Mouse (Mus musculus) bone marrow, adult 2 months (tissue): Measurements from ENCODE around the gene Aaed1. TPM values are rescaled to one million over a fixed set of nuclear protein-coding genes. Genes with fewer than 3 reads are reported as not detected.

Source experiments
- H3K27ac ChIP-seq: fragments of 200-500 bp; 2 replicates; pipeline ENCODE4 v1.5.1; 2012; ENCODE audit warnings: low read depth, mild to moderate bottlenecking, control low read depth, inconsistent platforms, low read length; ENCODE audit not compliant: control insufficient read depth, poor library complexity, insufficient read depth
- H3K4me1 ChIP-seq: fragments of 200-500 bp; 2 replicates; pipeline ENCODE4 v1.6.1; 2011; ENCODE audit warnings: low read length; ENCODE audit not compliant: control insufficient read depth, insufficient read depth
- H3K4me3 ChIP-seq: fragments of 200-500 bp; replicated peaks from 2 replicates; pipeline ENCODE3; 2011; ENCODE audit warnings: mild to moderate bottlenecking, low read depth, low read length, control low read depth; ENCODE audit not compliant: control insufficient read depth
- CTCF ChIP-seq: fragments of 200-500 bp; IDR thresholded peaks from 2 replicates; pipeline ENCODE4 v1.5.1; 2011; ENCODE audit warnings: low read length, control low read depth; ENCODE audit not compliant: control insufficient read depth, insufficient read depth
- POLR2A ChIP-seq: fragments of 200-500 bp; IDR thresholded peaks from 2 replicates; pipeline ENCODE4 v1.6.1; 2011; ENCODE audit warnings: low read depth, mild to moderate bottlenecking, control low read depth, low read length, borderline replicate concordance; ENCODE audit not compliant: control insufficient read depth
- WGBS: fragments of 180-500 bp; shearing (Covaris S2); methylation state at CpG from one replicate; pipeline ENCODE4 v1.1.7; 2018; 5-methylcytosine and 5-hydroxymethylcytosine counted together
- polyA plus RNA-seq: library from polyadenylated mRNA; stranded (reverse); fragments of >200 nt; gene quantifications from 2 replicates; pipeline ENCODE4 v1.2.4, GENCODE M21; 2011; ENCODE audit warnings: low replicate concordance; ENCODE audit not compliant: missing spikeins, insufficient read depth, insufficient read length

The Aaed1 gene
- polyA plus RNA-seq: 6.7 and 11.1 TPM in 2 replicates

DNA sequence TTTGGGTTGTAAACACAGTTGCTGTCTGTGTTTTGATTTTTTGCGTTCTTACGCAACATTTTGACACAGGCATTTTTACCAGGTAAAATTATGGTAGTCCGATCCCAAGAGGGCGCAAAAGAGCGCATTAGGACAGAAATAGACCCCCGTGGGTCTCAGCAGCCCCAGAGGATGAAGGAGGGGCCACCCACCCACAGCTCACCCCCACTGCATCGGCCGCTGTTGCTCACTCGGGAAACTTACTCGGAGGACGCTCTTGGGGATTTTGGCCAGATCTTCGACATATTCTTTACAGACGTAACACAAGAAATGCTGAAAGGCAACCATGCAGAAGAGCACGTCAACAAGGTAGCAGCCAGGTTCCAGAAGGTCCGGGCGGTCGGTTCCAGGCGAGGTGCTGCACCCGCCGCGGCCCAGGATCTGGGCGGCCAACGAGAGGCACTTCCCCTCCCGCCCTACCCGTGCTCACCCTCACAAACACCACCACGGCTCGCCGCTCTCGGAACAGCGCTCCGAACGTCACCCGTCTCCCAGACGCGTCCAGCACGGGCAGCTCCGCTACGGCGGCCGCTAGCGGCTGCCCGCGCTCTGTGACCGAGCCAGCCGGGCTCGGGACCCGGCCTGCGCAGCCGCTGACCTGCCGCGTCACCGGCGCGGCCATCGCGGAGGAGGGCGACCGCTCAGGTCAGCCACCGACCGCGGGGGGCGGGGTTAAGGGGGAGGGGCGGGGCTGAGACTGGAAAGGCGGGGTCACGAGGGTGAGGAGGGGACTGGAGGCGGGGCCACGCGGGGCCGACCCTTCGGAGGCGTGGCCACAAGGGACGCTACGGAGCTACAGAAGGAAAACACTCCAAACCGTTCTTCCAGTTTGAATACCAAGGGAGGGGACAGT lies at the start of gene Aaed1:
Gene Aaed1, minus strand, starts transcription at position 687 of the 892 bp plus-strand sequence.
- Histone ChIP-seq H3K27ac (peak within 1 kb of the TSS; percentile 91), H3K4me1 (peaks cover 3% of the 10 kb centered on the region), H3K4me3 (peak within 1 kb of the TSS; percentile 88)
- TF ChIP-seq POLR2A (peak; percentile 86; the same call in 1 of the 2 replicates), CTCF (peak; percentile 26; the same call in 1 of the 2 replicates)
- WGBS: under 1% methylated on average over 74 of the region's 74 CpGs

DNA sequence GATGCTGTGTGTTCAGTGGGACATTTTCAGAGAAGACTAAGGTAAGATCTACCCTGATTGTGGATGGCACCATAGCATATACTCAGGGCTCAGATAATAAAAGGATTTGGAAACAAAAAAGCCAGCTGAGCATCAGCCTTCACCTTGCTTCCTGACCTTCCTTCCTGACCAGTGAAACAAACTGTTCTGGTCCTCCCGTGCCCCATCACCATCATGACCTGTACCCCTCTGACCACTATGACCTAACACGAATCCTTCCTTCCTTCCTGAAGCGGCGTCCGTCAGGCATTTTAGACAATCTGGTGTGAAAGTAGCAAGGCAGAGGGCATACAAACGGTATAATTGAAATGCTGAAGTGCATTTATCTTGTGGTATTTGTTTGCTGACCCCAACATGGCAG lies 49.6 kb upstream of the Aaed1 start:
- TF ChIP-seq POLR2A (no peak), CTCF (no peak)
- no peak overlapping the region for H3K4me3 ChIP-seq
- WGBS: 78% methylated on average over 6 of the region's 6 CpGs

DNA sequence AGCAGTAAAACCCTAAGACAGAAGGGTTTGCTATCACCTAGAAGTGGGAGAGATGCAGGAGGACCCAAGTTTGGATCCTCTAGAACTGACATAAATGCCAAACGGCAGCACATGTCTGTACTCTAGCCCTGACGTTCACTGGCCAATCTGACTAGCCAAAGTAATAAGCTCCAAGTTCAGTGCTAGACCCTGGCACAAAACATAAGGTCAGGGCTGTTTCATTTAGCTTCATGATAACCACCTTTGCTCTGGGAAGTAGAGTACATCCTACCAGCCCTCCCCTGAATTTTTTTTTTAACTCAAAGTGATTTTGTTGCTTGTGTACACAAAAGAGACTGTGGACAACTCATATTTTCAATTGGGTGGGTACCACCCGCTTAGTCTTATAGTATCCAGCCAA lies 48.5 kb upstream of the Aaed1 start:
- 82% methylated on average over 3 of the region's 3 CpGs for WGBS
- Histone ChIP-seq H3K27ac (no peak overlapping the region), H3K4me3 (no peak overlapping the region), H3K4me1 (no peaks in the 10 kb centered on the region)
- TF ChIP-seq POLR2A (no peak), CTCF (no peak)

More for the DNA sequence above, 49.6 kb upstream of the Aaed1 start:
- Histone ChIP-seq H3K4me1 (no peaks in the 10 kb centered on the region), H3K27ac (no peak overlapping the region)

DNA sequence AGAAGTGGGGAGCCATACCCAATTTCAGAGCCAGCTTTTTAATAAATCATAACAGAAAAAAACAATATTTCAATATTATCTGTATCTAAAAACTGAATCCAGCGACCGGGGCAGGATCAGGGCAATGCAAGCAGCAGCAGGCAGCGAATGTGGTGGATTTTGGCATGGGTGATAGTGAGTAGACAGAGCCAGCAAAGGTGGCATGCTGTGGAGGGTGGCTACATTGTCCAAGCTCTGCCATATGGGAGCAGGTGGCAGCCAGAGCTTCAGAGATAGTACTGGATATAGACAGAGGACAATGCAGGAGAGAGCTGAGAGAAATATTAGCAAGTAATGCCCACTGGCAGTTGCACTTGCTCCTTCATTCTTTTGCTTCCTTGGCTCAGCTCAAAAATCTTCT lies 47.2 kb upstream of the Aaed1 start:
- 80% methylated on average over 3 of the region's 3 CpGs for WGBS
- TF ChIP-seq CTCF: no peak
- no peak for TF ChIP-seq POLR2A
- no peak overlapping the region for H3K27ac ChIP-seq
- no peaks in the 10 kb centered on the region for H3K4me1 ChIP-seq
- no peak overlapping the region for H3K4me3 ChIP-seq

DNA sequence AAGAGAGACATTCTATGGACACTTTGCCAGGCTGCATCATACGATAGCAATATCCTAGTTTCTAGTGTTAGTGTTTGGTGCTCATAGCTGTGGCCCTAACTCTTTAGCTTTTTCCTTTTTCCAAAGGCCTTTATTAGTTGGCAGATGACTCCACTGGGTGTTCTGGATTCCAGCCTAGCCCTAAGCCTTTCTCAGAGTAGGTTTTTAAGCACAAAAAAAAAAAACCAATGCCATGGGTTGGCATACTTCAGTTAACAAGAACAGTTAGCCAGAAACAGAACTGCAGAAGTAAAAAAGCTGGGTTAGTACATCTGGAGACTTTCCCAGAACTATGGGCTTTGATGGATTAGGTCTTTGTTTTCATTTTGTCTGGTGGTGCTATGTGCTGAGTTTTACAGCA lies 46.0 kb upstream of the Aaed1 start:
- H3K4me1 ChIP-seq: no peaks in the 10 kb centered on the region
- no peak overlapping the region for H3K27ac ChIP-seq
- 88% methylated on average over 1 of the region's 1 CpGs for WGBS
- TF ChIP-seq POLR2A (no peak), CTCF (no peak)
- H3K4me3 ChIP-seq: no peak overlapping the region

DNA sequence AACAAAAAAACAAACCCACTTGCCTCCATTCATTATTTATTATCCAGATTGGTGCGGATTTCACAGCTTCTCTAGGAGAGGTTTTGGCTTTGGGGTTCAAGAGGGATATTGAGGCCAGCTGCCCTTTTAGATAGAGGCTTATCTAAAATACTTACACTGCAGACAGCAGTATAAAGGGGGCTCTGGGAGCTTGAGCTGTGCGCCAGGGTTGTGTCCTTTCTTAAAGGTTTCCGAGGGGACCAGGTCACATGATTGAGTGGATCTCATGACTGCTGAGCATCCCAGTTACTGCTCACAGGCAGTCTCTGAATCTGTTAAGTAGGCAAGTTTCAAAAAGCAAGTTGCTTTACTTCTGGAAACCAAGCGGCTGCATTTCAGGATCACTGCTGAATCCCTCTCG lies 44.9 kb upstream of the Aaed1 start:
- 72% methylated on average over 5 of the region's 5 CpGs for WGBS
- no peak for TF ChIP-seq POLR2A

DNA sequence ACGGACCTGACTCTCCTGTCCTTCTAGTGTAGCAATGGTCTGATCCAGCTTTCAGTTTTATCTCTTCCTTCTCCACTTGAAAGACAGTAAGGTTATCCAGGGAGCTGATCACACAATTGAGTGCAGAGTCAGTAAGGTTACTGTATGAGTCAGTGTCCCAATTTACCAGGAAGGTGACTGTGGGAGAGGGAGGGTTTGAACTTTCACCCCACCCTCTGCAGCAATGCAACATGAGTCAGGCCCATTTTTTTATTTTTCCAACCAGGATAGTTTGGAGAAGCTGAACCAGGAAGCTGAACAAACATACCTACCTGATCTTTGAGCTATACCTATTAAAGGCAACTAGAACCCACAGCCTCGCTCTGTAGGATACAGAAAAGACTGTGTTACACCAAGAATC lies 37.0 kb upstream of the Aaed1 start:
- H3K4me1 ChIP-seq: no peaks in the 10 kb centered on the region
- 79% methylated on average over 2 of the region's 2 CpGs for WGBS
- TF ChIP-seq POLR2A: no peak
- TF ChIP-seq CTCF: no peak
- H3K27ac ChIP-seq: no peak overlapping the region
- H3K4me3 ChIP-seq: no peak overlapping the region

More for the DNA sequence above, 44.9 kb upstream of the Aaed1 start:
- Histone ChIP-seq H3K4me3 (no peak overlapping the region), H3K4me1 (no peaks in the 10 kb centered on the region), H3K27ac (no peak overlapping the region)

DNA sequence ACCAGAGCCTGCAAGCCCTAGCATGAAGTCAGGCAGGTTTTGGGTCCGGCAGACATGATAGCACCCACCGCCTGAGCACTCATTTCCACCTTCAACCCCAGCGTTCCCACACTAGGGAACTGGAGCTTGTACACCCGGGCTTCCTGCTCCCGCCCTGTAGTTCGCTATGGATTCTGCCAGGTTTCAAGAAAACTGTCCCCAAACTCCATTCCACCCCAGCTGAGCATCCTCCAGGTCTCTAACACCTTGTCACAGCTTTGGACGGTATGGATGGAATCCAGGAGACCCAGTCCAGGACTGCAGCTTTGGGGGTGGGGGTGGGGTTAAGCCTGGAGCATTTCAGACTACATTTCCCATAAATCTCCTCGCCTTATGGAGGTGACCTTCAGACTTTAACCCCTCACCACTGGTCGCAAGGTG lies 31.6 kb upstream of the Aaed1 start:
- TF ChIP-seq CTCF: no peak
- Histone ChIP-seq H3K4me3 (peak overlapping the region; percentile 62), H3K4me1 (no peaks in the 10 kb centered on the region; the same call in 1 of the 2 replicates), H3K27ac (no peak overlapping the region)
- WGBS: 9% methylated on average over 9 of the region's 9 CpGs

DNA sequence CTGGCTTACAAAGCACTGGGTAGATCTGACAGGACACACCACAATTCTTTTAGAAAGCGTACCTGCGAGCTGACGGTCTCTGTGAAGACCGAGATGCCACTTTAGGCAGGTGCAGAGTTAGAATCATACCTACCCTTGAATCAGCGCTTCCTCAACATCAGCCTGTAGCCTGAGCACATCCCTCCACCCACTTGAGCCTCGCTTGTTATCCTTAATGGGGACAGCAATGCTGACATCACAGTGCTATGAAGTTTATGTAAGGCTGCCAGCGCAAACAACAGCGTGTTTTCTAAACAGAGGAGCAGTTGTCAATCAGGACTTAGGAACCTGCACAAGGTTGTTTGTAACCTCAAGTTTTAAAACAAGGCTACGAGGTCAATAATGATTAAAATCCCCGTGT lies 31.1 kb upstream of the Aaed1 start:
- 31% methylated on average over 10 of the region's 10 CpGs for WGBS
- no peak overlapping the region for H3K4me3 ChIP-seq
- no peaks in the 10 kb centered on the region; the same call in 1 of the 2 replicates for H3K4me1 ChIP-seq
- TF ChIP-seq CTCF (no peak), POLR2A (no peak)
- H3K27ac ChIP-seq: no peak overlapping the region
